Mouse (Mus musculus) regulatory T cell (primary cell): ENCODE data around the gene Crybb3.

Experiments used
- in situ Hi-C: fragments of 300-600 bp; cut with MboI, MseI; formaldehyde crosslinking; loops from one replicate; pipeline ENCODE4 v1.15.1; 2025; ENCODE audit warnings: high pct_unique_total_duplicates

The Crybb3 gene

GRCm38 (mm10) chr5:113105481-113105880, 24.1 kb upstream of the Crybb3 start:
- in situ Hi-C loops: loop anchor here (25.0 kb wide), 1 partner anchor 1918 kb away; no protein-coding TSS in a partner anchor

DNA sequence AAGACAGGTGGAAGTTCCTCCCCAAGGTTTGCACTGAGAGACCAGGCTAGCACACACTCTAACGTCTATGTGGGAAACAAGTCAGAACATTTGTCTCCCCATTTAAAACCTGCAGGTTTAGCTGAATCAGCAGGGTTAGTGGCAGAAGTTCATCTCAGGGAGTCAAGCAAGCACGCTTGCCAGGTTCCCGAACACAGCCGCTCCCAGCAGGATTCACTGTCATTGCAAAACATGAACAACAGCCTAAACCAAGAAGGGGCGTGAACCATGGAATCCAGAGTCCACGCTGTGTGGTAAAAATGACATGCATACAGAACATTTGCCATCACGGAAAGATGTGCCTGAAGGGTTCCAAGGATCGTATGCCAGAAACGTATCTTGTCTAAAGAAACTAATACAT, 23.7 kb upstream of the Crybb3 start:
- in situ Hi-C loops: loop anchor here (25.0 kb wide), 1 partner anchor 1918 kb away; no protein-coding TSS in a partner anchor

DNA sequence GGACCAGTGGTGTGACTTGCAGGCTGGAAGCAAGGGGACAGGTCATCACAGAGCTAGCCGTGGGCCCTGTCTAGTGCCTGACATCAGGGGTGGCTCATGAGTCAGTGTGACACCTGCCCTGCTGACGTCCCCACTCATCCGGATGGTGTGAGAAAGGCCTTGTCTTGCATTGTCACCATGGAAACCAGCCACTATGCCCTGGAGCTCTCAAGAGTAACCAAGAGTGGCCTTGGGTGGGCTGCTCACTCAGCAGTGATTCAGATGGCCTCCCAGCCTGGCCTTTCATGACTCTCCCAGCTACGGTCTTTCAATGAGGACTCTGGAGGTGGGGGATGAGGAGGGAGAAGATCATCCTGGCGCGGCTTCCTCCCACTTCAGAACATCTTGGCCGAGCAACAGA, 21.1 kb upstream of the Crybb3 start:
- in situ Hi-C loops: loop anchor here (25.0 kb wide), 1 partner anchor 1915 kb away; no protein-coding TSS in a partner anchor

- in situ Hi-C loops: loop anchor here (25.0 kb wide), 1 partner anchor 1914 kb away; no protein-coding TSS in a partner anchor
Observed at GRCm38 (mm10) chr5:113101457-113101856, 20.1 kb upstream of the Crybb3 start.

DNA sequence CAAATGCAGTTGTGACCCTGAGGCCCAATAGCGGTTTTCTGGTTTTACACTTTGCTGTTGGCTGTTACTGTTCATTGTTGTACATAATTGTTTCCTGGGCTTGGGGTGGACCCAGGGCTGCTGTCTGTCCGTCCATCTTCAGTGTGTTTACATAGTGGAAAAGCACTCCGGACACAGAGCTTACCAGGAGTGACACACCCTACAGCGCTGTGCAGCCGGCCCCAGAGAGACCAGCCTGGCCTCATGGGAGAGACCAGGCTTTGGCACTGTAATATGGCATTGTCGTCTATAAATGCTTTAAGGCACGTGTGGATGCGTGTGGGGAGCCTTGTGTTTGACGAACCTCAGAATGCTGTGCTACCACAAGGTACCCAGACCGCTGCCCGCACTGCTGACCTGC, 19.0 kb upstream of the Crybb3 start:
- in situ Hi-C loops: loop anchor here (25.0 kb wide), 1 partner anchor 1913 kb away; no protein-coding TSS in a partner anchor

GRCm38 (mm10) chr5:113099546-113099945, 18.2 kb upstream of the Crybb3 start:
- in situ Hi-C loops: loop anchor here (5.0 kb wide), 1 partner anchor 48 kb away; no protein-coding TSS in a partner anchor

GRCm38 (mm10) chr5:113097551-113097950, 16.2 kb upstream of the Crybb3 start:
- in situ Hi-C loops: loop anchor here (5.0 kb wide), 1 partner anchor 50 kb away; no protein-coding TSS in a partner anchor

GRCm38 (mm10) chr5:113095456-113095855, 14.1 kb upstream of the Crybb3 start:
- in situ Hi-C loops: loop anchor here (5.0 kb wide), 1 partner anchor 52 kb away; no protein-coding TSS in a partner anchor

- in situ Hi-C loops: no loop called here
Observed at GRCm38 (mm10) chr5:113092406-113092805, 11.0 kb upstream of the Crybb3 start.

DNA sequence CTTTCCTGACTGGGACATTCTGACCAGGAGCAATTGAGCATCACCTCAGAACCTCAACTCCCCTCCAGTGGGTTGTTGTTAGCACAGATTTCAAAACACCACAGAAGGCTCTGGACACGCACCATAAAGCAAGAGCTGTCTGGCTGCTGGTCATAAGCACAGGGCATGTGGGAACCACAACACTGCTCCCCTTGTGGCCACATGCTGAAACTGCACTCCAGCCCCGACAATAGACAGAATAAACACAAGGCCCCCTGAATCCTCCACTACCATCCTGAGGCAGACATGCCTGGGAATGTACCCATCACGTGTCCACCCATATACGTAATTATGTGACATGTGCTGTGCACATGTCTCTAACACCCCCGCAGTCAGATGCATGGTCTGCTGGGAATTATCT, 9.8 kb upstream of the Crybb3 start:
- in situ Hi-C loops: no loop called here

DNA sequence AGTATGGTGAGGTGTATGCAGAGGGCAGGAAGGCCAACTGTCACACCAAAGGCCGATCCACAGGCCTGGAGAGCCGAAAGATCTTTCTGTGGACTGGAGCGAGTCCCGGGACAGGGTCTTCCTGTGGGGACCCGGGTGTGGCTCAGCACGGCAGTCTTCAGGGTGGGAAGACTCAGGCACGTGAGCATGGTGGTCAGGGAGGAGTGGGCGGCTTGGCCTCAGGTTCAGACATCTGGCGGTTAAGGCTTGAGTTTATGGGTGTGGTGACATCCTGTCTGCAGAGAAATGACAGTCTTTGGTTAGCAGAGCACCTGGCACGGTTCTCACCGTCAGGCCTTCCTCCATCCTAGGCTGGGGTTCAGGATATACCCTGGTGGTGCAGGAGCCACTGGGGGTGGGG, 9.4 kb upstream of the Crybb3 start:
- in situ Hi-C loops: no loop called here

GRCm38 (mm10) chr5:113090077-113090690, 8.8 kb upstream of the Crybb3 start:
- in situ Hi-C loops: no loop called here

- in situ Hi-C loops: no loop called here
Observed at GRCm38 (mm10) chr5:113087465-113087864, 6.1 kb upstream of the Crybb3 start.

DNA sequence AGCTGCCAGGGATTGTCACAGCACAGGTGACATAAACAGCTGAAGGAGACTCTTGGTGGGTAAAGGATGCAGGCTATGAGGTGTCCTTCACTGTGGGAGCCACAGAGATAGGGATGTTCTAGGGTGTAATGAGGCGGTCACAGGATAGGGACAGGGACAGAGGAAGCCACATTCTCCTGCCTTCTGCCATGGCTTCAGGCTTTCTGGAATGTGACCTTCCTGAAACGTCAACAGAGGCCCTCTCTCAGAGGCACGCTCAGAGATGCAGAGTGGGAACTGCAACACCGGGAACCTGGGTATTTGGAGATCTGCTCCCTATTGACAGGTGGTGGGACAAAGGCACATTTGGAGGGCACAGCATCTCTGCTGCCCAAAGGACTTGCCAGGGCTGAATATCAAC, 5.6 kb upstream of the Crybb3 start:
- in situ Hi-C loops: no loop called here

- in situ Hi-C loops: no loop called here
Observed at GRCm38 (mm10) chr5:113086439-113086838, 5.1 kb upstream of the Crybb3 start.

GRCm38 (mm10) chr5:113085931-113086330, 4.5 kb upstream of the Crybb3 start:
- in situ Hi-C loops: no loop called here

DNA sequence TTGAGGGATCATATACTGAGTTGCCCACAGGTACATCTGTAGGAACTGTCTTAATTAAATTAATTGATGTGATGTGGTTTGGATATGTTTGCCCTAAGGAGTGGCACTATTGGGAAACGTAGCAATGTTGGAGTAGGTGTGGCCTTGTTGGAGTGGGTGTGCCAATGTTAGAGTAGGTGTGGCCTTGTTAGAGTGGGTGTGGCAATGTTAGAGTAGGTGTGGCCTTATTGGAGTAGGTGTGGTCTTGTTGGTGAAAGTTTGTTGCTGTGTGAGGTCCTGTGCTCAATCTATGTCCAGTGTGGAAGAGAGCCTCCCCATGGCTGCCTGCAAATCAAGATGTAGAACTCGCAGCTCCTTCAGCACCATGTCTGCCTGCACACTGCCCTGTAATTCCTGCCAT, 2.9 kb upstream of the Crybb3 start:
- in situ Hi-C loops: no loop called here

GRCm38 (mm10) chr5:113082356-113083168, 1.2 kb upstream of the Crybb3 start:
- in situ Hi-C loops: no loop called here

DNA sequence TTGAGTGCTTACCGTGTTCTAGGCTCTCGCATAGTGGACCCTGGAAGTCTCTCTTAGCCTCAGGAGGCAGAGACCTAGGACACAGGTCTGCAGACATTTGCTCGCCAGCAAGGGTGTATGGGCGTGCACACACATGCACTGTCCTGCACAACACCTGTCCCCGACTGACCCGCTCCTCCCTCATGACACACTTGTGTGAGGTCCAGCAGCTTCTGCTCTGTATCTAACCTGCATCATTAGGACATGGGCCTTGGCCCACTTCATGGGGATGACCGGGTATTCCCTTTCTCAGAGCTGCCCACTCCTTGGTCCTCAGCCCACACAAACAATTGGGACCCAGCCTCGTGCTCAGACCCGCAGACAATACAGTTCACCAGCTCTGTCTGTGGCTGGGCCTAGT, 364 bp downstream of the Crybb3 start:
- in situ Hi-C loops: no loop called here

DNA sequence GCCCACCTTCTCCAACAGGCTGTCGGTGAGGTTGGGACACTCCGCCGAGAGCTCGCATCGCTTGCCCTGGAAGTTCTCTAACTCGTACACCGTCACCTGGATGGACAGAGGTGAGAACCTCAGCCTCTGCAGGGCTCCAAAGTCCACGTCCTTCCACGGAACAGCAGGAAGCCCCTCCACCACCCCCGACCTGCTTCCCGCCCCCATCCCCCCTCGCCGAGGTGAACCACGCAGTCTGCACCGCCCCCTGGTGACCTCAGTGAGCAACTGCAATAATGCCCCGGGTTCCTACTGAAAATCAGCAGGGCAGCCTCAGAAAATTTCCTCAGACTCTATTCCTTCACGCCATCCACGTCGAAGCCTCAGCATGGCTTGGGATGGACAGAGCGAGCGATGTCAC, 1.6 kb downstream of the Crybb3 start:
- in situ Hi-C loops: no loop called here

- in situ Hi-C loops: no loop called here
Observed at GRCm38 (mm10) chr5:113078686-113079085, 2.7 kb downstream of the Crybb3 start.

DNA sequence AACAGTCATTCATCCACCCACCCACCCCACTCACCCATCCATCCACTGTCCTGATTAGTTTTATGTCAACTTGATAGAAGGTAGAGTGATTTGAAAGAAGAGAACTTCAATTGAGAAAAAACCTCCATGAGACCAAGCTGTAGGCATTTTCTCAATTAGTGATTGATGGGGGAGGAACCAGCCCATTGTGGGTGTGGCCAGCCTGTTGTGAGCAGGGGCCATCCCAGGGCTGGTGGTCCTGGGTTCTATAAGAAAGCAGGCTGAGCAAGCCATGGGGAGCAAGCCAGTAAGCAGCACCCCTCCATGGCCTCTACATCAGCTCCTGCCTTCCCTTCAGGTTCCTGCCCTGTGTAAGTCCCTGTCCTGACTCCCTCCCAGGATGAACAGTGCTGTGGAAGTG, 11.4 kb downstream of the Crybb3 start, which contains the start of gene Crybb2:
Crybb2 (minus strand) TSS at position 101 of the 400 bp plus-strand sequence.
- in situ Hi-C loops: no loop called here

DNA sequence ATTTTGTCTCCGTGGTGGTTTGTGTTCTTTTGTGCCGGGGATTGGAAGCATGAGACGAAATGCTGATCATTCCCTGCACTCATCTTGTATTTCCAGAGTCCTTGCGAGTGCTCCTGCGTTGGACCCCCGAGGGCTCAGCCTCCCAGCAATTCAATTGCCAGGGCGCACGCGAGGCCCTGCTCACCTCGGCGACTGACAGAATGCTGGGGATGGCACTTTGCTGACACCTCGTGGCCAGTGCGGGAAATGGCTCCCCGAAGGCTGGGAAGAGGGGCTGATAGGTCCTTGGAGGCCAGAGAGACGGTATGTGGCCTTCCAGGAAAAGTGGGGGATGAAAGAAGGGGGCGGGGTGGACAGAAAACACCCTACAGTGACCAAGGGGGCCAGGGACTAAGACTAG, 27.1 kb downstream of the Crybb3 start:
- in situ Hi-C loops: no loop called here
